Mouse (Mus musculus): Measurements from ENCODE around the gene Cdk2ap1. TPM values are rescaled to one million over a fixed set of nuclear protein-coding genes. Genes with fewer than 3 reads are reported as not detected.

The Cdk2ap1 gene
- polyA plus RNA-seq, 1 experiment = 125 TPM

- no peak overlapping the region for H3K9ac ChIP-seq (ENCODE audit: low read depth, poor library complexity, severe bottlenecking)
- H3K27ac ChIP-seq (ENCODE audit: insufficient read depth, low read length) = no peak overlapping the region
- no peaks in the 10 kb centered on the region for H3K36me3 ChIP-seq (ENCODE audit: control insufficient read depth, insufficient read depth, low read length, poor library complexity, severe bottlenecking)
- TF ChIP-seq CTCF (IDR thresholded peaks at IDR 0.05; ENCODE audit: low read depth, low read length) (no peak), EP300 (IDR thresholded peaks at IDR 0.05; ENCODE audit: insufficient read depth, low read depth, low read length) (no peak), POLR2A (IDR thresholded peaks at IDR 0.05; ENCODE audit: insufficient read depth, low read length) (no peak)
- H3K27me3 ChIP-seq (ENCODE audit: control insufficient read depth, insufficient read depth, low read length, poor library complexity, severe bottlenecking) = no peaks in the 10 kb centered on the region
- H3K9me3 ChIP-seq (replicated peaks; ENCODE audit: control insufficient read depth, insufficient read depth, low read length, poor library complexity, severe bottlenecking) = no peaks in the 10 kb centered on the region
- H3K4me3 ChIP-seq (ENCODE audit: low read depth, low read length) = no peak overlapping the region
- no peaks in the 10 kb centered on the region for H3K4me1 ChIP-seq (ENCODE audit: control insufficient read depth, insufficient read depth, low read length)
These were observed 25.8 kb downstream of the Cdk2ap1 start for GRCm38 (mm10) chr5:124337103-124337502.

DNA sequence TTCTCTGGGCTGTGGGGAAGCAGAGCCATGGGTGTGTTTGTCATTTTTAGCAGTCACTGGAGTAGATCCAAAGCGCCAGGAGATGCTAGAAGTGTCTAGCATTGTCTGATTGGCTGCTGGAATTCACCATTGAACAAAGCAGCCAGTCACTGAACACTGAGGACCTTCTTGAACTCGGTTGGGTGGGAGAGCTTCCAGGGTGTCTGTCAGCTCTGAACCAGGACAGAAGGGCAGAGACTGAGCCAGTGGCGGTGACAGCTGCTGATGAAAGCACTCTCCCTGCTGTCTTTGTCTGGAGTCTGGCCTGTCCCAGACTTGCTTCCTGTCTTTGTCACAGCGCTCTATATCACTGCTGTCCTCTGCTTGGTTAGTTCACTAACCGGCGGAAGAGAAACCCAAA lies 28.5 kb downstream of the Cdk2ap1 start:
- no peak overlapping the region for H3K4me3 ChIP-seq (ENCODE audit: low read depth, low read length)
- H3K4me1 ChIP-seq (ENCODE audit: control insufficient read depth, insufficient read depth, low read length) = no peaks in the 10 kb centered on the region
- H3K36me3 ChIP-seq (ENCODE audit: control insufficient read depth, insufficient read depth, low read length, poor library complexity, severe bottlenecking) = no peaks in the 10 kb centered on the region
- H3K27me3 ChIP-seq (ENCODE audit: control insufficient read depth, insufficient read depth, low read length, poor library complexity, severe bottlenecking) = no peaks in the 10 kb centered on the region
- TF ChIP-seq EP300 (IDR thresholded peaks at IDR 0.05; ENCODE audit: insufficient read depth, low read depth, low read length) = no peak
- no peak for TF ChIP-seq CTCF (IDR thresholded peaks at IDR 0.05; ENCODE audit: low read depth, low read length)
- no peak for TF ChIP-seq POLR2A (IDR thresholded peaks at IDR 0.05; ENCODE audit: insufficient read depth, low read length)
- H3K9me3 ChIP-seq (replicated peaks; ENCODE audit: control insufficient read depth, insufficient read depth, low read length, poor library complexity, severe bottlenecking) = no peaks in the 10 kb centered on the region
- H3K27ac ChIP-seq (ENCODE audit: insufficient read depth, low read length) = no peak overlapping the region
- no peak overlapping the region for H3K9ac ChIP-seq (ENCODE audit: low read depth, poor library complexity, severe bottlenecking)

DNA sequence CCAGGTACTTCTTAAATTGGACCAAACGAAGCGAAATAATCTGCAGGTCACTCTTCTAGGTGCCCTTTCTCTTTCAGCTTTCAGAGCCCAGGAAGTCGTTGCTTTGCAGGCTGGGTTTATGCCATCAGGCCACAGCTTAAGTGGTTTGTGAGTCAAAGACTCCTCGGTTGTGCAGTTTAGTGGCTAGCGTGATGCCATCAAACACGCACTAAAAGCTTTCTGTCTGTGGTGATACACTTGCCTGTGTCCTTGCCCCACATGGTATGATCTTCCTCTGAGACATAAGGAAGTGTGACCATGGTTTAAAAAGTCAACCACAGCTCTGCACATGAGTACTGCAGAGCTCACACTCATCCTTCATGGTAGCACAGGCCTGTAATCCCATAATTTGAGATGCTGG lies 32.8 kb downstream of the Cdk2ap1 start:
- Histone ChIP-seq H3K27me3 (ENCODE audit: control insufficient read depth, insufficient read depth, low read length, poor library complexity, severe bottlenecking) (no peaks in the 10 kb centered on the region), H3K36me3 (ENCODE audit: control insufficient read depth, insufficient read depth, low read length, poor library complexity, severe bottlenecking) (no peaks in the 10 kb centered on the region), H3K4me3 (ENCODE audit: low read depth, low read length) (no peak overlapping the region), H3K4me1 (ENCODE audit: control insufficient read depth, insufficient read depth, low read length) (no peaks in the 10 kb centered on the region), H3K27ac (ENCODE audit: insufficient read depth, low read length) (no peak overlapping the region), H3K9me3 (replicated peaks; ENCODE audit: control insufficient read depth, insufficient read depth, low read length, poor library complexity, severe bottlenecking) (no peaks in the 10 kb centered on the region), H3K9ac (ENCODE audit: low read depth, poor library complexity, severe bottlenecking) (no peak overlapping the region)
- no peak for TF ChIP-seq EP300 (IDR thresholded peaks at IDR 0.05; ENCODE audit: insufficient read depth, low read depth, low read length)
- TF ChIP-seq CTCF (IDR thresholded peaks at IDR 0.05; ENCODE audit: low read depth, low read length) = no peak
- no peak for TF ChIP-seq POLR2A (IDR thresholded peaks at IDR 0.05; ENCODE audit: insufficient read depth, low read length)

DNA sequence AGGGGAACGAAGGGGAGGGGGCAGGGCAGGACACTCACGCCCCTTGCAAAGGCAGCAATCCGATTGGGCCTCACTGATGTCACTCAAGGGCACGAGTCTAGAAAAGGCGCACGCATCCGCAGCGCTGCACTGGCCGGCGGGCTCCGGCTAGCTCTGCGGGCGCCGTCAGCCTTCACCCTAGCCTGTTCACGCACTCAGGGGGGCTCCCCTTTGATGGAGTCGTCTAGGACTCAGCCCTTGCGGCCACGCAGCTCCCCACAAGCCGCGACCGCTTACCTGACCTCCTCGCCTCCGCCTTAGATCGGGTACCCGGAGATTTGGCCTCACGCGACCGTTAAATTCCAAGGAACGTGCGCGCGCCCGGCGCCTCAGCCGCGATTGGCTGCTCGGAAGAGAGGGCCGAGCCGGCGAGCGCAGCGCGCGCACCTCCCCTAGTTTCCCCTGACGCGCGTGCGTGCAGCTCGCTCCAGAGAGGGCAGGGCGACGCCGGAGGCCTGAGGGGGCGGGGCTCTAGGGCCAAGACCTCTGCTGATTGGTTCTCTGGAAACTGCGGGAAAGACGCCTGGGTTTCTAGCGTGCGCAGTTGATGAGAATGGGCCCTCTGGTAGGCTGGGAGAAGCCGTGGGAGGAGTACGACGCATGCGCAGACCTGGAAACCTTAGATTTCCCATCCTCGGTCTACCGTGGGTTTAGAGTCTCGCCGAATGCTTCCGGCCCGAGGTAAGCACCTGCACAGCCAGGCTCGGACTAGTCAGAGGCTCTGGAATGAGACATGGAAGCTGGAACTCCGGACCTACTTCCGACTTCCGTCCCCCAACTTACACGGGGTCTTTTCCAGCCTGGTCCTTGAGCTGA lies 35.1 kb downstream of the Cdk2ap1 start, which contains the start of the genes Mphosph9 and 2810006K23Rik:
Mphosph9 (minus strand) TSS at position 463 of the 855 bp plus-strand sequence.
2810006K23Rik (plus strand) TSS at position 580 of the 855 bp plus-strand sequence.
- H3K36me3 ChIP-seq (ENCODE audit: control insufficient read depth, insufficient read depth, low read length, poor library complexity, severe bottlenecking) = no peaks in the 10 kb centered on the region; the same call in 1 of the 2 replicates
- TF ChIP-seq CTCF (IDR thresholded peaks at IDR 0.05; ENCODE audit: low read depth, low read length) (no peak), POLR2A (IDR thresholded peaks at IDR 0.05; ENCODE audit: insufficient read depth, low read length) (peak; percentile 100)

DNA sequence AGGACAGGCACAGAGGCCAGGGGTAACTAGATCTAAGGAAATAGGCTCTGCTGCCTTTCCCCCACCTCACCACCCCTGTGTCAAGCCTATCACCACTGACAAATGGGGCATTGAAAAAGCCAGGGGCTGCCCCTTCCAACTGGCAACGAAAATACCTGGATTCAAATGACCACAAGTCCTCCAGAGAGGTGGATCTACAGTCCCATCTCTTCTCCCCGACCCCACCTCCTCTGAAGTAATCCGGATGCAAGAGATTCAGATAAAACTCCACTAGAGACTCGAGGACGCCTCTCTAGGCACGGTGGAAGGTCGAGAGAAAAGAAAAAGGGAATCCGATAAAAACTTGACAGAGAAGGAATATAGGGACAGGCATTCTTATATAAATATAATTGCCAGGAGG lies 36.1 kb downstream of the Cdk2ap1 start:
- H3K9me3 ChIP-seq (replicated peaks; ENCODE audit: control insufficient read depth, insufficient read depth, low read length, poor library complexity, severe bottlenecking) = no peaks in the 10 kb centered on the region
- H3K27ac ChIP-seq (ENCODE audit: insufficient read depth, low read length) = no peak overlapping the region
- H3K27me3 ChIP-seq (ENCODE audit: control insufficient read depth, insufficient read depth, low read length, poor library complexity, severe bottlenecking) = no peaks in the 10 kb centered on the region
- H3K9ac ChIP-seq (ENCODE audit: low read depth, poor library complexity, severe bottlenecking) = peak overlapping the region; percentile 64
- H3K36me3 ChIP-seq (ENCODE audit: control insufficient read depth, insufficient read depth, low read length, poor library complexity, severe bottlenecking) = no peaks in the 10 kb centered on the region; the same call in 1 of the 2 replicates
- no peak for TF ChIP-seq POLR2A (IDR thresholded peaks at IDR 0.05; ENCODE audit: insufficient read depth, low read length)
- TF ChIP-seq EP300 (IDR thresholded peaks at IDR 0.05; ENCODE audit: insufficient read depth, low read depth, low read length) = no peak
- no peak for TF ChIP-seq CTCF (IDR thresholded peaks at IDR 0.05; ENCODE audit: low read depth, low read length)
- H3K4me3 ChIP-seq (ENCODE audit: low read depth, low read length) = peak overlapping the region; percentile 46
- no peaks in the 10 kb centered on the region for H3K4me1 ChIP-seq (ENCODE audit: control insufficient read depth, insufficient read depth, low read length)

More for the DNA sequence above, 35.1 kb downstream of the Cdk2ap1 start, which contains the start of the genes Mphosph9 and 2810006K23Rik:
- peak within 1 kb of the TSS; percentile 88 for H3K4me3 ChIP-seq (ENCODE audit: low read depth, low read length)
- H3K27me3 ChIP-seq (ENCODE audit: control insufficient read depth, insufficient read depth, low read length, poor library complexity, severe bottlenecking) = no peaks in the 10 kb centered on the region
- H3K27ac ChIP-seq (ENCODE audit: insufficient read depth, low read length) = peak within 1 kb of the TSS; percentile 63
- peak within 1 kb of the TSS; percentile 64 for H3K9ac ChIP-seq (ENCODE audit: low read depth, poor library complexity, severe bottlenecking)
- H3K9me3 ChIP-seq (replicated peaks; ENCODE audit: control insufficient read depth, insufficient read depth, low read length, poor library complexity, severe bottlenecking) = no peaks in the 10 kb centered on the region
- H3K4me1 ChIP-seq (ENCODE audit: control insufficient read depth, insufficient read depth, low read length) = no peaks in the 10 kb centered on the region

GRCm38 (mm10) chr5:124317648-124318047 lies 45.2 kb downstream of the Cdk2ap1 start:
- H3K36me3 ChIP-seq (ENCODE audit: control insufficient read depth, insufficient read depth, low read length, poor library complexity, severe bottlenecking) = peaks cover 4% of the 10 kb centered on the region; the same call in 1 of the 2 replicates
- no peak overlapping the region for H3K27ac ChIP-seq (ENCODE audit: insufficient read depth, low read length)
- no peak overlapping the region for H3K9ac ChIP-seq (ENCODE audit: low read depth, poor library complexity, severe bottlenecking)
- H3K4me1 ChIP-seq (ENCODE audit: control insufficient read depth, insufficient read depth, low read length) = no peaks in the 10 kb centered on the region
- TF ChIP-seq POLR2A (IDR thresholded peaks at IDR 0.05; ENCODE audit: insufficient read depth, low read length) (no peak), EP300 (IDR thresholded peaks at IDR 0.05; ENCODE audit: insufficient read depth, low read depth, low read length) (no peak), CTCF (IDR thresholded peaks at IDR 0.05; ENCODE audit: low read depth, low read length) (no peak)
- H3K4me3 ChIP-seq (ENCODE audit: low read depth, low read length) = no peak overlapping the region
- H3K27me3 ChIP-seq (ENCODE audit: control insufficient read depth, insufficient read depth, low read length, poor library complexity, severe bottlenecking) = no peaks in the 10 kb centered on the region
- H3K9me3 ChIP-seq (replicated peaks; ENCODE audit: control insufficient read depth, insufficient read depth, low read length, poor library complexity, severe bottlenecking) = no peaks in the 10 kb centered on the region
